Mouse (Mus musculus): ENCODE results near the gene Samd4. TPM values are rescaled to one million over a fixed set of nuclear protein-coding genes. Genes with fewer than 3 reads are reported as not detected.

The Samd4 gene
- polyA plus RNA-seq, 1 experiment = 2.3 TPM

DNA sequence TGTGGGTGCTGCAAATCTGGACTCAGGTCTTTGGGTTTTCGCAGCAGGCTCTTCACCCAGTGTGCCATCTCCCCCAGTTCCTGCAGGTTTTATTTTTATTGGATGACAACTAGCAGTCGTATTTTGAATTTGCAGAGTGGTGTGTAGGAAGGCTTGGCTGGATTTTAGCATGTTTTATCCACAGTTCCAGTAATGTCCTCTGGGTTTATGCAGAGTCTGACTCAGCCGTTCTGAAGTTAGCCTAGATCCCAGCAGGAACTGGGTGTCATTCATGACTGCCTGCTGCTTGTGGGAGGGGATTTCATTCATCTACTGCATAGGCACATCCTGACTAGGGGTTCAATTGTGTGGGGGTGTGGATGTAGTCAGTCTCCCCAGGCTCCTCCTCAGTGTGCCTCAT is 16.0 kb downstream of the Samd4 start:
- TF ChIP-seq CTCF (IDR thresholded peaks at IDR 0.05; ENCODE audit: low read depth, low read length) (no peak), POLR2A (IDR thresholded peaks at IDR 0.05; ENCODE audit: borderline replicate concordance, low read depth, low read length) (no peak)
- 0 out of 2 replicates have a peak, but pooled peaks cover 2% of the 10 kb centered on the region for H3K4me1 ChIP-seq (ENCODE audit: control insufficient read depth, insufficient read depth, low read length)
- no peak overlapping the region for H3K4me3 ChIP-seq (ENCODE audit: insufficient read depth, low read length)
- no peak overlapping the region for H3K27ac ChIP-seq (ENCODE audit: insufficient read depth, low read depth, low read length)

DNA sequence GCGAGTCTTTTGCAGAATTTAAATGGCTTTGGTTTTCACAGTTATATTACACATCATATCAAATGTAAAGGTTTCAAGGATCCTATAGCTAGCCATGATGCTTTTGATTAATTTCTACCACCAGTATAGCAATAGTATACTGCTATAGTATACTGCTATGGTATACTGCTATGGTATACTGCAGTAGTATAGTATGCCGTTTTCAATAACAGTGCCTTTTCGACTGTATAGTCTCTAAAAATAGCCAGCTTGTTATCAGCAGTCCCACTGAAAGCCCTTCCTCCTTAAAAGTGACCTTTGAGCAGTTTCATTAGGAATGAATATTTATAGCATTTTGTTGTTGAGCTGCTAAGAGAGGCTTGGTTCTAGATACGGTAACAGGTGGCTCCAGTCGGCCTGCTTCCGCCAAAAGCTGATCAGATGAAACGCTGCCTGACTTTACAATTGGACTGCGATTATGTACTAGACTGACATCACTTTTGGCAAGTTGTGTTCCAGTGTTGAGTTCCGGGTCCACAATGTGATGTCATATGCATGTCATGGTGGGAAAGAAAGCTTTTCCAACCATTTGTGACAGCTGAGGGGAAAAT is 19.9 kb downstream of the Samd4 start:
- H3K27ac ChIP-seq (ENCODE audit: insufficient read depth, low read depth, low read length) = no peak overlapping the region
- no peak overlapping the region for H3K4me3 ChIP-seq (ENCODE audit: insufficient read depth, low read length)
- H3K4me1 ChIP-seq (ENCODE audit: control insufficient read depth, insufficient read depth, low read length) = 0 out of 2 replicates have a peak, but pooled peaks cover 2% of the 10 kb centered on the region
- TF ChIP-seq CTCF (IDR thresholded peaks at IDR 0.05; ENCODE audit: low read depth, low read length) (no peak), POLR2A (IDR thresholded peaks at IDR 0.05; ENCODE audit: borderline replicate concordance, low read depth, low read length) (no peak)

DNA sequence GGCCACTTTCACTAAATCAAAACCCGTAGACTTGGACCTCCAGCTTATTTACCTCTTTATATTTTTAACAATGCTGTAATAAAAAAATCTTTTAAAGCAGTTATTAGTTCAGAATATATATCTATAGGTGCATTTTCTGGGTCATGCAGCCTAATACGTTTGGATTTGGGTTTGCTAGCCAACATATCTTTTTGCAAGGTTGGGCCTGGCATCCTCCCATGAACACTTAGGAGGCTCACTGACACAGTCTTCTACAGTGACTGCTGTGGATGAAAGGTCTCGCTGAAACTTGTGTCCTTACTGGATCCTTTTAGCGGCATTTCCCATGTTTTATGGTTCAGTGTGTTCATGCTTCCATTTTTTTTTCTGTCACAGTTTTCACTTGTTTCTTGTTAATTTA is 21.6 kb downstream of the Samd4 start:
- TF ChIP-seq POLR2A (IDR thresholded peaks at IDR 0.05; ENCODE audit: borderline replicate concordance, low read depth, low read length) = no peak
- no peak for TF ChIP-seq CTCF (IDR thresholded peaks at IDR 0.05; ENCODE audit: low read depth, low read length)
- Histone ChIP-seq H3K27ac (ENCODE audit: insufficient read depth, low read depth, low read length) (no peak overlapping the region), H3K4me1 (ENCODE audit: control insufficient read depth, insufficient read depth, low read length) (no peaks in the 10 kb centered on the region), H3K4me3 (ENCODE audit: insufficient read depth, low read length) (no peak overlapping the region)

DNA sequence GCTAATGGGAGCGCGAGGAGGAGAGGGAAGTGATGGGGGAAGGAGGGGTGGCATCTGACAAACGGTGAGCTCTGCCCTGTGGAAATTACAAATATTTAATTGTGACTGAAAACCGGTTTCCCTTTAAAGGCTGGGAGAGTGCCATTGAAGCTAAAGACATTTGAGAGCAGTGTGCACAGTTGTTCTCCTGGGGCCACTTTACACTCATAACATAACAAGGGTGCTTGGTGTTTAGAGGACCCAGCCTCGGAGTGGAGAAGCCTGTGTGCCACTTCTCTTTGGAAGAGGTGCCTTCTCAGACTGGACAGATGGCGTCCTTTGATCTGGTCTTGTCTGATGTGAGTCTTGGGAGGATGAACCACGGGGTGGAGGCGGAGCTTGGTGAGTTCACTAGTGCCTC is 26.2 kb downstream of the Samd4 start:
- Histone ChIP-seq H3K4me3 (ENCODE audit: insufficient read depth, low read length) (no peak overlapping the region), H3K27ac (ENCODE audit: insufficient read depth, low read depth, low read length) (no peak overlapping the region), H3K4me1 (ENCODE audit: control insufficient read depth, insufficient read depth, low read length) (peaks cover 23% of the 10 kb centered on the region)
- TF ChIP-seq CTCF (IDR thresholded peaks at IDR 0.05; ENCODE audit: low read depth, low read length) (no peak), POLR2A (IDR thresholded peaks at IDR 0.05; ENCODE audit: borderline replicate concordance, low read depth, low read length) (no peak)

DNA sequence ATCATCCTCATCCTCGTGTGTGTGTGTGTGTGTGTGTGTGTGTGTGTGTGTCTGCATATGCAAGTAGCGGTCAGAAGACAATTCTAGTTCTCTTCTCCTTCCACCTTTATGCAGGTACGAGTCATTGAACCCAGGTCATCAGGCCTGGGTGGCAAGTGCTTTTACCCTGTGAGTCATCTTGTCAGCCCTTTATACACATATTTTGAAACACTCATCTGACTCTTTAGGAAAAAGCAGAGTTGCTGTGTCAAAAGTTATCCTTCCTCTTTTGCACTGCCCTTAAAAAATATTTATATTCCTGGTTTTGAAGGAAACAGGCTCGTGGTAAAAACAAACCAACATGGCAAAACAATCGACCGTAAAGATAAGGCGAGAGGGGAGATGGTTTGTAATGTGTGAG is 29.8 kb downstream of the Samd4 start:
- Histone ChIP-seq H3K4me3 (ENCODE audit: insufficient read depth, low read length) (no peak overlapping the region), H3K27ac (ENCODE audit: insufficient read depth, low read depth, low read length) (peak overlapping the region; percentile 79), H3K4me1 (ENCODE audit: control insufficient read depth, insufficient read depth, low read length) (peaks cover 49% of the 10 kb centered on the region)
- TF ChIP-seq POLR2A (IDR thresholded peaks at IDR 0.05; ENCODE audit: borderline replicate concordance, low read depth, low read length) = no peak

DNA sequence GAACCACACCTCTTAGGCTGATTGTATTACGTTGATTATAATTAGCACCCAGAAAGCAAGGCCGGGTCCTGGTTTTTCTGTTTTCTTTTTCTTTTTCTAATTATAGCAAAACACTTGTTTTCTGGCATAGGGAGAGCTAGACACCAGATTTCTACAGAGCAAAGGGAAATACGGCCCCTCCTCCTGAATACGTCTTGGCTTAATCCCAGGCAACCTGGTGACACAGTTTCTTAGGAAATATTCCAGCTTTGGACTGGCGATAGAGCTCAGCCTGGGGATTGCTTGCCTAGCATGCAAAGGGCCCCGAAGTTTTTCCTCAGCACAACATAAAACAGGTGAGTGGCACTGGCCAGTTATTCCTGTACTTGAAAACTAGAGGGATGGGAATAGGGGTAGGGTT is 31.7 kb downstream of the Samd4 start:
- TF ChIP-seq CTCF (IDR thresholded peaks at IDR 0.05; ENCODE audit: low read depth, low read length) (no peak), POLR2A (IDR thresholded peaks at IDR 0.05; ENCODE audit: borderline replicate concordance, low read depth, low read length) (no peak)
- peaks cover 49% of the 10 kb centered on the region for H3K4me1 ChIP-seq (ENCODE audit: control insufficient read depth, insufficient read depth, low read length)
- no peak overlapping the region for H3K4me3 ChIP-seq (ENCODE audit: insufficient read depth, low read length)
- no peak overlapping the region for H3K27ac ChIP-seq (ENCODE audit: insufficient read depth, low read depth, low read length)

DNA sequence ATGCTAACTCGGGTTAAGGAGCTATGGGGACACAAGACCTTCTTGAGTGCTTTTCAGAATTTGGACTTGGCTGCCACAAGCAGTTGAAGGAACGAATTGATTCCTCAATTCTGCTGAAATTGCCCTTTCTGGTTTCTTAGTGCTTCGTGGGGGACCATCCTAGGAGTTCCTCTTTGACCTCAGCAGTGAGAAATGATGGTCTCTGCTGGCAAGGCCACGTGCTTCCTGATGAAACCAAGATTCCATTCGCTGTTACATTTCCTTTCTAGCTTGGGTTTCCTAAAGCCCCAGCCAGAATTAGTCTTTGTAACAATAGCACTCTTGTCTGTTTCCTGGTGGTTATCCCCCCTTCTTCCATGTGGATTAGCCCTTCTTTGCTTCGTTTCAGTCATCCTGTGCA is 32.9 kb downstream of the Samd4 start:
- H3K4me1 ChIP-seq (ENCODE audit: control insufficient read depth, insufficient read depth, low read length) = peaks cover 49% of the 10 kb centered on the region
- peak overlapping the region; percentile 90 for H3K27ac ChIP-seq (ENCODE audit: insufficient read depth, low read depth, low read length)
- H3K4me3 ChIP-seq (ENCODE audit: insufficient read depth, low read length) = no peak overlapping the region
- no peak for TF ChIP-seq POLR2A (IDR thresholded peaks at IDR 0.05; ENCODE audit: borderline replicate concordance, low read depth, low read length)

DNA sequence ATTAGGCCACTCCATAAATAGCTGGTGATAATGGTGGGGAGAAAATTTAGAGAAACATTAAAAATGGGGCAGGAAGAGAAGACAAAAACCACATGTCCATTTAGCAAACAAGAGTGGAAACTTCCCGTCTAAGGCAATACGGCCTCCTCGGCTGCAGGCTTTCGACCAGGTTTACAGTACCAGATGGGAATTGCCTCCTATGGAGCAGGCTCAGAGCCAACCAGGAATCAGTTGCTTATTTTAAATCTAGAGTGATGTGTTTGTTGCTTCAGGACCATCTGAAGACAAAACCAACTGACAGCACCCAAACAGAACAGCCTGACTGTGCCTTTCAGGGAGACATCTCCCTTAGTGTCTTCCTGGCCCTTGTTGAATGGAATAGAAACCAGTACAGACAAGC is 33.9 kb downstream of the Samd4 start:
- Histone ChIP-seq H3K27ac (ENCODE audit: insufficient read depth, low read depth, low read length) (no peak overlapping the region), H3K4me1 (ENCODE audit: control insufficient read depth, insufficient read depth, low read length) (peaks cover 45% of the 10 kb centered on the region), H3K4me3 (ENCODE audit: insufficient read depth, low read length) (no peak overlapping the region)
- no peak for TF ChIP-seq POLR2A (IDR thresholded peaks at IDR 0.05; ENCODE audit: borderline replicate concordance, low read depth, low read length)
- no peak for TF ChIP-seq CTCF (IDR thresholded peaks at IDR 0.05; ENCODE audit: low read depth, low read length)

DNA sequence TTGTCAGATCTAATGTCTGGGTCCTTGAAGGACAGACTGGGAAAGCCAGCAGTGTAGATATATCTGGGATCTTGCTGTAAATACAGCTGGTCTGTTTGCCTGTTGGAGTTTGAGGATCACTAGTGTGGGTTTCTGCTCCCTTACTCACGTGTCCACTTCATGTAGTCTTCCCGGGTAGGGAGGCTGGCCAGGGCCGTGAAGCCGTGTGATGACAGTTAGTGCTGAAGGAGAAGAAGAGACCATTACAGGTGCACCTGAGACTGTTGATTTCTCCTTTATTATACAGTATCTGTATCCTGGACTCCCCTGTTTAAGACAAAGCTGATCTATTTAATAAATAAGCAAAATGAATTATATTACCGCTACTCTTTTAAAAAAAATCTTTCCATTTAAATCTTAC is 34.5 kb downstream of the Samd4 start:
- TF ChIP-seq CTCF (IDR thresholded peaks at IDR 0.05; ENCODE audit: low read depth, low read length) = no peak
- TF ChIP-seq POLR2A (IDR thresholded peaks at IDR 0.05; ENCODE audit: borderline replicate concordance, low read depth, low read length) = no peak
- H3K4me3 ChIP-seq (ENCODE audit: insufficient read depth, low read length) = no peak overlapping the region
- peaks cover 39% of the 10 kb centered on the region for H3K4me1 ChIP-seq (ENCODE audit: control insufficient read depth, insufficient read depth, low read length)
- H3K27ac ChIP-seq (ENCODE audit: insufficient read depth, low read depth, low read length) = no peak overlapping the region

DNA sequence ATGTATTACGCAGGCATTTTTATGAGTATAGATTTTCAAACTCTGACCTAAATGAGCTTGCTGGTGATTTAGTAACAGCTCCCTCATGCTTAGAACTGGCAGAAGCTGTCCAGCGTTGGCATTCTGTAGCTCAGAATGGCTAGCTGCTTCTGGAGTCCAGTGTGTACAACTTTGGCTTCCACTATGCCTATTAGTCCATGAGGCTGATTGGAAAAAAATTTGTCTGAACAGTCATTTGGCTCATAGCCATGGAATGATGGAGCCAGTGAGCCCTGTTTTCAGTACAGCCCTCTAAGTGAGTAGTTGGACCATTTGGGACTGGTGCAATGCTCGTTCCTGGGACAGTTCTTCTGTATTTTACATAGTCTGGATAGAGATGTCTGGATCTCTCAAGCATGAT is 34.9 kb downstream of the Samd4 start:
- no peak overlapping the region for H3K27ac ChIP-seq (ENCODE audit: insufficient read depth, low read depth, low read length)
- TF ChIP-seq POLR2A (IDR thresholded peaks at IDR 0.05; ENCODE audit: borderline replicate concordance, low read depth, low read length) (no peak), CTCF (IDR thresholded peaks at IDR 0.05; ENCODE audit: low read depth, low read length) (no peak)
- H3K4me3 ChIP-seq (ENCODE audit: insufficient read depth, low read length) = no peak overlapping the region
- H3K4me1 ChIP-seq (ENCODE audit: control insufficient read depth, insufficient read depth, low read length) = peaks cover 36% of the 10 kb centered on the region

DNA sequence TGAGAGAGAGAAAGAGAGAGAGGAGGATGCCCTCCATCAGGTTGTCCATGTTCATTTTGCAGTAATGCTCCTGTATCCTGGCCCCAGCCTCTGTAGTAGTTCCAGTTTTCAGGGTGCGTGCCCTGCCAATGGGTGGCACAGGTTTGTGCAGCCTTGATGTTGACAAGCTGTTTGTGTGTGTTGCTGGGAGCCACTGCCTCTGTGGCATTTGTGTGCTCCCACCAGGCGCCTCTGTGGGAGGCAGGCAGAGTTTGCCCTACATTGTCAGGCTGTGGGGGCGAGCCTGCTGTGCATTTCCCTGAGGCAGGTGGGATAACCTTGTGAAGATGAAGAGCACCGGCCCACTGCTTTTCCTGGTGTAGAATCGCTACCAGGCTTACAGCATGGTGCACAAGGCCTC is 37.8 kb downstream of the Samd4 start:
- no peak overlapping the region for H3K27ac ChIP-seq (ENCODE audit: insufficient read depth, low read depth, low read length)
- TF ChIP-seq CTCF (IDR thresholded peaks at IDR 0.05; ENCODE audit: low read depth, low read length) = no peak
- TF ChIP-seq POLR2A (IDR thresholded peaks at IDR 0.05; ENCODE audit: borderline replicate concordance, low read depth, low read length) = no peak
- H3K4me1 ChIP-seq (ENCODE audit: control insufficient read depth, insufficient read depth, low read length) = peaks cover 25% of the 10 kb centered on the region
- no peak overlapping the region for H3K4me3 ChIP-seq (ENCODE audit: insufficient read depth, low read length)

Data from bone marrow macrophage, adult 2 months (primary cell).